In the genomic region with DNA sequence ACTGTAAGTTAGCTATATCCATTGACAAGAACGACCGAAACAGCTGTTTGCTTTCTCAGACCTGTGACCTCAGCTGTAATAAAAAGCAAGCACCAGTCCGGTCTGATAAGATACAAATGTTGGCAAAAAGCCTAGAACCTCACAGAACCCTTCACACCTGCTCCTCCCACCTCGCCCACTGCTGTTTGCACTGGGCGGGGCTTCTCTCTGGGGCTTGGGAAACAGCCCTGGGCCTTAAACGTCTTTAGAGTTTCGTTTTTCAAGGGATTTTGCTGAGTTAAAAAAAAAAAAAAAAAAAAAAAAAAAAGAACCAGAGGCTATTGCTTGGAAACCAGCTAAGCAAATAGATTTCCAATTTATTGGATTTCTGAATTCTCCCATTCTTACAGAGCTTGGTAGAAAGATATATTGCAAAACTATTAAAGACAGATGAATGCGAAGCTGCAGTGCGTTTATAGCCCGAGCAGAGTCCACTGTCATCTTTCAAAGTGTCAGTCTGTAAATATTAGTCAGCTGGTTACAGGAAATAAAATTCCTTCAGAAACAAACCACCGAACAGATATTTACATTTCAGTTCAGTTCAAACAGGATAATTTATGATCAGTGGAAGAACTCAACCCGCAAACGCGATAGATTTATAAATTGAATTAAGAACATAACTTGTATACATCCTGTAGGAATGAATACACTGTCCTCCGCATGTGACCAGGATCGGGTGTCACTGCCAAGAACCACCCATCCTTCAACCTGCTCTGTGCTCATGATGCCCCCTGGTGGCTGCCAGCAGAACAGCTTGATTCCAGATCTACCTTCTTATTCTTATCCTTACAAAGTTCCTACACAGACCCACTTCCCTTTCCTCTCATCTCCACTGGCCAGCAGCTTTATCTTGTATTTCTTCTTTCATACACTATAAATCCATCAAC, we compare ENCODE assay signal across 1 mouse cellular context.
TF ChIP-seq lines count a peak whose summit lies in the region.

No protein-coding gene starts in this region.

TF ChIP-seq in CH12.LX, 34 proteins besides CTCF, POLR2A, EP300 and RAD21 (continued from another document):
- TF ChIP-seq JUN (IDR thresholded peaks at IDR 0.05; ENCODE audit: insufficient read depth, low read depth, low read length) (no peak), MAFK (IDR thresholded peaks at IDR 0.05; ENCODE audit: insufficient replicate concordance, low read length) (no peak), BHLHE40 (IDR thresholded peaks at IDR 0.05; ENCODE audit: low read depth, low read length) (peak; percentile 92), KAT2A (IDR thresholded peaks at IDR 0.05; ENCODE audit: insufficient replicate concordance, low read length) (no peak), MXI1 (IDR thresholded peaks at IDR 0.05; ENCODE audit: low read depth, low read length) (peak; percentile 83), JUND (conservative IDR thresholded peaks at IDR 0.05; ENCODE audit: low read depth, low read length) (peak; percentile 17; the same call in 1 of the 2 replicates), HCFC1 (IDR thresholded peaks at IDR 0.05; ENCODE audit: low read depth, low read length) (no peak), E2F4 (IDR thresholded peaks at IDR 0.05; ENCODE audit: insufficient replicate concordance, low read depth, low read length) (no peak), TBP (conservative IDR thresholded peaks at IDR 0.05; ENCODE audit: low read depth, low read length) (no peak), USF2 (conservative IDR thresholded peaks at IDR 0.05; ENCODE audit: low read depth, low read length) (no peak; the same call in 1 of the 2 replicates), NELFE (IDR thresholded peaks at IDR 0.05; ENCODE audit: low read depth, low read length) (peak; percentile 46; the same call in 1 of the 2 replicates), GABPA (IDR thresholded peaks at IDR 0.05; ENCODE audit: insufficient replicate concordance, low read depth, low read length) (no peak), MYC (IDR thresholded peaks at IDR 0.05; ENCODE audit: low read depth, low read length) (peak; percentile 85), MAX (IDR thresholded peaks at IDR 0.05; ENCODE audit: low read length) (peak; percentile 81), UBTF (IDR thresholded peaks at IDR 0.05; ENCODE audit: low read depth, low read length) (no peak), ZKSCAN1 (IDR thresholded peaks at IDR 0.05; ENCODE audit: borderline replicate concordance, low read depth, low read length) (no peak), POLR2AphosphoS2 (IDR thresholded peaks at IDR 0.05; ENCODE audit: low read depth, low read length) (no peak), ETS1 (conservative IDR thresholded peaks at IDR 0.05; ENCODE audit: low read depth, low read length) (no peak), SIN3A (IDR thresholded peaks at IDR 0.05; ENCODE audit: low read length) (peak; percentile 74), IRF4 (IDR thresholded peaks at IDR 0.05; ENCODE audit: low read depth, low read length) (0 out of 2 replicates have a peak, but pooled peaks have one; percentile 31), ZMIZ1 (IDR thresholded peaks at IDR 0.05; ENCODE audit: low read depth, low read length) (no peak), ZC3H11A (IDR thresholded peaks at IDR 0.05; ENCODE audit: low read depth, low read length) (peak; percentile 47), CHD2 (IDR thresholded peaks at IDR 0.05; ENCODE audit: low read length) (no peak), MAZ (IDR thresholded peaks at IDR 0.05; ENCODE audit: low read depth, low read length) (no peak), ZNF384 (IDR thresholded peaks at IDR 0.05; ENCODE audit: low read depth, low read length) (peak; percentile 70), TCF12 (IDR thresholded peaks at IDR 0.05; ENCODE audit: low read depth, low read length) (0 out of 2 replicates have a peak, but pooled peaks have one; percentile 22), NRF1 (IDR thresholded peaks at IDR 0.05; ENCODE audit: low read depth, low read length) (no peak), RCOR1 (conservative IDR thresholded peaks at IDR 0.05; ENCODE audit: low read depth, low read length) (no peak), ELF1 (IDR thresholded peaks at IDR 0.05; ENCODE audit: low read depth, low read length) (no peak)
